Mouse (Mus musculus): ENCODE measurements around the gene Exoc2. TPM values are rescaled to one million over a fixed set of nuclear protein-coding genes. Genes with fewer than 3 reads are reported as not detected.
A peak's percentile ranks its signal among the peaks of the same experiment; 100 is the strongest.

Gene Exoc2
- total RNA-seq, 2 experiments from 2014 or later = 40.5 to 40.9 TPM

DNA sequence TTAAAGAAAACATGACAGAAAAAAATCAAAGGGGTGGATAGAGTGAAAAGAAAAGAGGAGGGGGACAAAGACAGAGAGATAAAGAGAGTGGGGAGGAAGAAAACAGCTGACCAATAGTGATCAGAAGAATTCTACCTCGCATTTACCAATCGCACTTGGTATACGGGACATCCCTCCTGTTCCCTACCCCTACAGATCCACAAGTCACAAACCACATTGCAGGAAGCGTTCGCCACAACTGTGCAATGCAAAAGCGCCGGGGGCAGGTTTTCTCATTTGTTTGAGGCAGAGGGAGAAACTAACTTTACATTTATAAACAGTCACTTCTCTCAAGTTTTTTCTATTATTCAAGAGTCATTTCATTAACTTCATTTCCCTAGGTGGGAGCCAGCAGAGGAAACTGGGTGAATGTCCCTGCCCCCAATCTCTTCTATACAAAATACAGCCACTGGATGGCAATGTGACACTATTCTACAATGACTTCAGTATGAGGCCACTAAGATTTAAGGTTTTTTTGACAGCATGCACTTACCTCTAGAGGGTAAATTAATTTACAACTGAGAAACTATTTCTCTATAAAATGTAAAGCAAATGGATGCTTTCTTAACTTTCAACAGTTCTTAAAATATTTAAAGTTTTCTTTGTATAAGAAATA is 72.4 kb downstream of the Exoc2 start:
- DNase-seq (ENCODE audit: low spot score in 2 of 2) = no peak

DNA sequence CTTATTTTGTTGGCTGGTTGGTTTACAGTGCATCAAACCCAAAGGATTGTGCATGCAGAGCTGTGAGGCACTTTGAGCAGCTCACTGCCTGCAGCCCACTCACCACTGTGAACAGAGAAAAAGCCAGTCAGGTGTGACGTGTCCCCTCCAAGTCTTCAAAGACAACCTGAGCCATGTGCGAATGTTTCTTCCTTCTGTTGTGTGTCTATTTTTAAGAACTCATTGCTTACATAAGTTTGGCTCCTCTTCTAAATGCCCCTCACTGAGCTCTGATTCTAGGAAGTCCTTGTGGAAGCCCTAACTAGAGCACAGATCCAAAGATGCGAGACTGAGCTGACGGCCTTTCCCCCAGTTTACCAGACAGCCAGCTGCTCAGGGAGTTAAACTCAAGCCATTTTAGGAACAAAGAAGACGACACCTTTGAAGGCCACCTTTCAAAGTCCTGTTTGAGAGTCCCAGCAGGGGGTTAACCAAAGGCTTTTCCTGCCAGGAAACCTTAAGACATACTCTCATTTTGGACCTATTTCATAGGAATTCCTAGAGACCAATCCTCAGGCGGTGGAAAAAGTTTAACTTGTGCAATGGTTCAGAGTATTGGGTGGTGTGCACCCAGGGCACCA is 79.8 kb downstream of the Exoc2 start:
- DNase-seq (ENCODE audit: low spot score in 2 of 2) = no peak

GRCm38 (mm10) chr13:30892315-30892714 is 81.6 kb downstream of the Exoc2 start:
- no peak for DNase-seq (ENCODE audit: low spot score in 2 of 2)

DNA sequence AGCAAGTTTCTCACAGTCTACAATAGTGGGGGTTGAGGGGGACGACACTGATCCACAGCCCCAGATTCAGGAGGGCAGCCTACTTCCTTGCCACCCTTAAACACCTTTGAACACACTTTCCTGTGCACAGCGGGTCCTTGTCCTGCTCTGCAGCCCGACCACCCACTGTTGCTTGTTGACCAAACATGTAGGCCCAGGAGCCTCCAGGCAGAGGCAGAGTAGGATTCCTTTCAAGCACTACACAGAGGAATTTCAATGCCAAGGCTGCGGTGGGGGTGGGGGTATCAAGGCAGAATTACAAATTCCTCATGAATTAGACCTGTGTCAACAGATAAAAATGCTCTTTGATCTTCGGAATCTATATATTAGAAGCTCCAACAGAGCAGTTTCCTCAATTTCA is 82.7 kb downstream of the Exoc2 start:
- no peak for DNase-seq (ENCODE audit: low spot score in 2 of 2)

DNA sequence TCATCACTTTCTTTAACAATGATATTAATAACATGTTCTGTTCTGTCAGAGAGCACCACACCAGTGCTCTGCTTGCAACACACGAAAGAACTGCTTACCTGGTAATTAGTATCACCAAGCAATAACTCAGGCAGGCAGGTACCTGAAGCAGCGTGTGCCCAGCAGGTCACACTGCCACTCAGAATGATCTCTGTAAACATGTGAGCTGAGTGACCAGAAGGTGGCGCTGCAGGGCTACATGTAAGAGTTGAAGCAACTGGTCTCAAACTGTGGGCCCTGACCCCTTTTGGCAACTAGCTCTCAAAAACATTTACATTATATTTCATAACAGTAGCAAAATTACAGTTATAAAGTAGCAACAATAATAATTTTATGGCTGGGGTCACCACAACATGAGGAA is 85.4 kb downstream of the Exoc2 start:
- peak; percentile 43 to 54 for DNase-seq (ENCODE audit: low spot score in 2 of 2)

- DNase-seq (ENCODE audit: low spot score in 2 of 2) = no peak
Measured at GRCm38 (mm10) chr13:30880310-30880709, 93.6 kb downstream of the Exoc2 start.

DNA sequence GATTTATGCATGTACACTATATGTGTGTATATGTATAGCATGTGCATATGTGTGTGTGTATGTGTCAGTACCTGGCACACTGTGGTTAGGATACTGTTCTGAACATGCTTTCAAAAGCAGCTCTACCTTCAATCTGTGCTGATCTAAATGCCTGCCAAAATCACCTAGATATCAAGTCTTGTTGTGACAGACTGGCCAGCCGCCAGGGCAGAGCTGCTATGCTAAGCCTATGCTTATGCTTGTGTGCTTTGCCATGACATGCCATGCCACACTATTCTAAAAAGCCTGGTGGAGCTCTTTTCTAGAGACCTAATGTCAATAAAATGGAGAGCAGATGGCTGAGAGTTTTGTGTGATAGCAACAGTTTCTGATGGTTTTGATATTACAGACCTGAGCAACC is 94.0 kb downstream of the Exoc2 start:
- peak in 1 of 2 experiments; percentile 6 for DNase-seq (ENCODE audit: low spot score in 2 of 2)

DNA sequence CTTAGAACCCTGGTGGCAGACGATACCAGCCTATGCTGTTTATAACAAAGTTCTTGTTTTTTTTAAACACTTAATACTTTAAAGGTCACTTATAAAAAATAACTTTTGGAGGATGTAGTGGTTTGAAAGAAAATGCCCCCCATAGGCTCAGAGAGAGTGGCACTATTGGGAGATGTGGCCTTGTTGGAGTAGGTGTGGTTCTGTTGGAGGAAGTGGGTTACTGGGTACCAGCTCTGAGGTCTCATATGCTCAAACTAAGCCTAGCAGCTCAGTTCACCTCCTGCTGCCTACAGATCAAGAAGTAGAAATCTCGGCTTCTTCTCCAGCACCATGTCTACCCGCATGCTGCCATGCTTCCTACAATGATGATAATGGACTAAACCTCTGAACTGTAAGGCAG is 98.1 kb downstream of the Exoc2 start:
- no peak for DNase-seq (ENCODE audit: low spot score in 2 of 2)

- no peak for DNase-seq (ENCODE audit: low spot score in 2 of 2)
Measured at GRCm38 (mm10) chr13:30873472-30873871, 100.4 kb downstream of the Exoc2 start.

GRCm38 (mm10) chr13:30865486-30865885 is 108.4 kb downstream of the Exoc2 start:
- no peak for DNase-seq (ENCODE audit: low spot score in 2 of 2)

GRCm38 (mm10) chr13:30864042-30864441 is 109.9 kb downstream of the Exoc2 start:
- DNase-seq (ENCODE audit: low spot score in 2 of 2) = no peak

GRCm38 (mm10) chr13:30858421-30858820 is 115.5 kb downstream of the Exoc2 start:
- DNase-seq (ENCODE audit: low spot score in 2 of 2) = no peak

DNA sequence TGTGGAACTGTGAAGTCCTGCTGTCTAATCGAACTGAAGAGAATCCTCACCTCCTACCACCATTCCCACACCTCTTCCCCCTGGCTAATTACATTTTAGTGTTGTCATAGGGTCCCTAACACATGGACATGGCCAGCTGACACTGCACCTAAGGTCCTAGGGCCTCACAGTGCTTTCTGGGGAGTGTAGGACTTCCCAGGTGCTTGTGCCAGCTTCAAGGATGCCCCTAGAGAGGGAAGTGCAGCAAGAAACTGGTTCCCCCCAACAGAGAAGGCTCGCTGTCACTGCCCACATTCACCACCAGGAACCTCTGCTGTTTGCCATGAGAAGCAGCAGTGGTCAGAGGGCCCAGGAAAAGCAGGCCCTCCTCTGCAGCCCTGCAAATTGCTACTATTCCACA is 123.2 kb downstream of the Exoc2 start:
- DNase-seq (ENCODE audit: low spot score in 2 of 2) = no peak

- no peak for DNase-seq (ENCODE audit: low spot score in 2 of 2)
Measured at GRCm38 (mm10) chr13:30848001-30848400, 125.9 kb downstream of the Exoc2 start.

- no peak for DNase-seq (ENCODE audit: low spot score in 2 of 2)
Measured at GRCm38 (mm10) chr13:30846506-30846905, 127.4 kb downstream of the Exoc2 start.

DNA sequence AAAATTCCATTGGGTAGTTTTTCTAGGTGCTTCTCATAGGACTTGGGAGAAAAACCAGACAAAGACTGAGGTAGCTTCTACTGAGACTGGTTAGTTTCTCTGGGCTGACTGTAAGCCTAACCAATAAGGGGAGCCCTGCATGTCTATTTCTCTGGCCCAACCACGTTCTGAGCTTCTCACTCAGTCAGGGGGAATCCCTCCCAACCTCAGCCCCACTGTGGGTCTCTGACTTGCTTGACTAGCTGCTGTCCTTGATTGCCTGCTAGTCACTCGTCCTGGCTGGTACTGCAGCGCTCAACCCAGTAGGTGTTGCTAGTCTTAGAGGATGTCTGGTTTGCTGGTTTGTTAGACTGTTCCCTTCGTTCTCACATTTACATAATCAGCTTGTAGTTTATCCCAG is 130.8 kb downstream of the Exoc2 start:
- no peak for DNase-seq (ENCODE audit: low spot score in 2 of 2)

GRCm38 (mm10) chr13:30841843-30842242 is 132.1 kb downstream of the Exoc2 start:
- DNase-seq (ENCODE audit: low spot score in 2 of 2) = no peak

DNA sequence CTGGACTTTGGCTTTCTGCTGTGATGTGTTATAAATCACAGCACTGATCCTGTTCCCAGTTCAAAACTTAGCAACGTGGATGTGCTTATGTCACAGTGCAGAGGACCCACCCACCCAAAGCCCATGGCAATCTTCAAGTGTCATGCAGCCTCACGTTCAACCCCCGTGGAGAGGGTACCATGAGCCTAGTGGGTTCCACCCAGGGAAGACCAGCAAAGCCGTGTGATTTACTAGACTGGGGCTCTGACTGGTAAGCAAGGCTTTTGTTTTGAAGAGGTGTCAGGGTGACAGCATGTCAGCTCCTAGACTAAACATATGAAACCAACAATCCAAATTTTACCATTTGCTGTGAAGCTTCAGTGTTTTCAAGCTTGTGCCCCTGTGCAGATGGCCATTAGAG is 132.6 kb downstream of the Exoc2 start:
- DNase-seq (ENCODE audit: low spot score in 2 of 2) = no peak

DNA sequence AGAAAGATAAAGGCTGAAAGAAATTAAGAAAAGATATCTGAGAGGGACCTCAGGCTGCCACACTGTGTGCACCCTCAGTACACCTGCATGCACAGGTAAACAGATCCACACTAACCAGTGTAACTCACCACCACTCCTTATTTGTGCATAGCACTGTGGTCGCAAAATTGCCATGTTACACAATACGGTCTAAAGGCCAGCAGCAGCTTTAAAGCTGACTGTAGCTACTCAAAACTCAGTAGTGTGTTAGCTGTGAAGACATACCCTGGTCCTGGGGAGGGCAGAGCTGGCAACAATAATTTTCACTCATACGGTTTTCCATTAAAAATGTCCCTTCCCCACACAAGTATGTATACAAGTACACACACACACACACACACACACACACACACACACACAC is 133.2 kb downstream of the Exoc2 start:
- DNase-seq (ENCODE audit: low spot score in 2 of 2) = no peak

- no peak for DNase-seq (ENCODE audit: low spot score in 2 of 2)
Measured at GRCm38 (mm10) chr13:30836342-30836741, 137.6 kb downstream of the Exoc2 start.

- DNase-seq (ENCODE audit: low spot score in 2 of 2) = no peak
Measured at GRCm38 (mm10) chr13:30834859-30835258, 139.0 kb downstream of the Exoc2 start.

- no peak for DNase-seq (ENCODE audit: low spot score in 2 of 2)
Measured at GRCm38 (mm10) chr13:30834349-30834748, 139.5 kb downstream of the Exoc2 start.

DNA sequence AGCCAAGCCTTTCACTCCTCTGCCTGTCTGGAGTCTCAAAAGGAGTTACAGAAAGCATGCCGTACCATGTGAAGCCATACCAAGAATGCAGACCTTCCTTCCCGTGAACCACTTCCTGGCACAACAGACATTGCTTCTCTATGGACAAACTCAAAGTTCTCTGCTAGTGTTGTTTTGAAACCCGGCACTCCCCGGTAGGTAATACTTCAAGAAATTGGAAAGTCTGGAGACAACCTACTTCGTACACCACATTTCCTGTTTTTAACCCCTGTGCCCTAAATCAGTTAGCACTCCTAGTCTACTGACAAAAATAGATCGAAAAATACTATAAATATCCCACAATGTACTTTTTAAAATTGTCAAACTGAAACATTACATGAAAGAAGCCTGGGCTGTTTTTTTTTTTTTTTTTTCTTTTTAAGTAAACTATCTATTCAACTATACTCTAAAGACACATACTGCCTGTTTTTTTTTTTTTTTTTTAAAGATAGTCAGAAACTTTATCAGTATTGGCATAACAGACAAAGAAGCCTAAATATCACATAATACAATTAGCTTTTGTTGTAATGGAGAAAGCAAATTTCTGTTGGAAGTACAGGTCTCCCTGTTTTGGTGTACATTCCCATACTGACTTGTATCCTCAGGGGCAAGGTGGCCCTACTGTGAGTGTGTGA is 140.3 kb downstream of the Exoc2 start:
- no peak for DNase-seq (ENCODE audit: low spot score in 2 of 2)

Data from layer of hippocampus, postnatal 14 days (tissue).